Mouse (Mus musculus) forebrain, embryonic 14.5 days (tissue): ENCODE measurements around the gene Sdcbp2. TPM values are rescaled to one million over a fixed set of nuclear protein-coding genes. Genes with fewer than 3 reads are reported as not detected.
"Not testable (repeated sequence)": the region's sequence is repeated elsewhere in the genome, so short reads cannot be mapped to it uniquely, and the experiment has no call there.

Experiments used
- ATAC-seq: fragments of 200-750 bp; cut with Nextera tagmentation; 2 replicates; pipeline ENCODE4 v1.8.0; 2017; ENCODE audit warnings: mild to moderate bottlenecking, moderate library complexity
- DNase-seq: peaks from one replicate; pipeline ENCODE4 v3.0.0-alpha.2; 2015; ENCODE audit warnings: low spot score
- H3K27ac ChIP-seq: fragments of 300-500 bp; sonication (generic); 2 replicates; pipeline ENCODE4 v1.5.1; 2014; ENCODE audit warnings: low read depth, mild to moderate bottlenecking, control low read depth, low read length, moderate library complexity
- H3K27me3 ChIP-seq: fragments of 300-500 bp; sonication (generic); replicated peaks from 2 replicates; pipeline ENCODE4 v1.6.1; 2014; ENCODE audit warnings: low read length, control low read depth, mixed read lengths; ENCODE audit not compliant: control insufficient read depth, insufficient read depth
- H3K36me3 ChIP-seq: fragments of 300-500 bp; sonication (generic); 2 replicates; pipeline ENCODE4 v1.6.1; 2014; ENCODE audit warnings: low read length, control low read depth; ENCODE audit not compliant: control insufficient read depth, insufficient read depth
- H3K4me1 ChIP-seq: fragments of 300-500 bp; sonication (generic); 2 replicates; pipeline ENCODE4 v1.6.1; 2014; ENCODE audit warnings: antibody characterized with exemption, low read length, control low read depth; ENCODE audit not compliant: control insufficient read depth, insufficient read depth
- H3K4me2 ChIP-seq: fragments of 300-500 bp; sonication (generic); 2 replicates; pipeline ENCODE4 v1.6.1; 2014; ENCODE audit warnings: mild to moderate bottlenecking, control low read depth, low read length
- H3K4me3 ChIP-seq: fragments of 300-500 bp; sonication (generic); 2 replicates; pipeline ENCODE4 v1.5.1; 2014; ENCODE audit warnings: low read depth, low read length, control low read depth
- H3K9ac ChIP-seq: fragments of 300-500 bp; sonication (generic); 2 replicates; pipeline ENCODE4 v1.6.1; 2014; ENCODE audit warnings: mild to moderate bottlenecking, low read length, control low read depth, moderate library complexity
- H3K9me3 ChIP-seq: fragments of 300-500 bp; sonication (generic); replicated peaks from 2 replicates; pipeline ENCODE4 v1.6.1; 2016; ENCODE audit warnings: low read length, control low read depth, mixed read lengths; ENCODE audit not compliant: control insufficient read depth
- WGBS: fragments of 180-500 bp; shearing (Covaris S2); extraction: QIAGEN DNeasy Blood & Tissue Kit; methylation state at CpG from one replicate; pipeline ENCODE4 v1.1.7; 2014; 5-methylcytosine and 5-hydroxymethylcytosine counted together
- polyA plus RNA-seq: library from polyadenylated mRNA; unstranded; fragments of >200 nt; fragmentation: Nextera tagmentation; extraction: Ambion mirVana; gene quantifications from 2 replicates; pipeline ENCODE4 v1.2.1, GENCODE M21; 2014

Sdcbp2 gene
- polyA plus RNA-seq, 1 experiment from 2014 or later, result 1.3 TPM

DNA sequence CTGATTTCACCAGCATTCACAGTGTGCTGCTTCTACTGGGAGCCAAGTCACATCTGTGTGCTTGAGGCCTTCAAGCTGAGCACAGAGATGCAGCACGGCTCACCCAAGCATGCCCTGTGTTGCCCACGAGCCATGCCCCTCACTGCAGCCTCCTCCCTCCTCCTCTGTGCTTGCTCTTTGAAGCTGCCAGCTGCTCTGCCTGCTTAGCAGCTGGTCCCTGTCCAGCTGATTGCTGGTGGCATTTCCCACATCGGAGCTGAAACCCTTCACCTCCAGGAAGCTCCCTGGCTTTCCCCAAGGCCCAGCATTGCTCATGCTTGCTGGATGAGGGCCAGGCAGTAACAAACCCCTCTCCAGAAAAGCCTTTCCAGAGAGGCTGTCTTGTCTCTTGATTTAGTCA, 37.6 kb downstream of the Sdcbp2 start:
- Histone ChIP-seq H3K9me3 (no peaks in the 10 kb centered on the region), H3K4me3 (no peak overlapping the region), H3K36me3 (no peaks in the 10 kb centered on the region), H3K27me3 (no peaks in the 10 kb centered on the region), H3K4me1 (peaks cover 4% of the 10 kb centered on the region; the same call in 1 of the 2 replicates), H3K9ac (no peak overlapping the region), H3K4me2 (no peak overlapping the region), H3K27ac (no peak overlapping the region)
- DNase-seq, result peak; percentile 21
- 34% methylated on average over 3 of the region's 3 CpGs for WGBS
- ATAC-seq, result 0 out of 2 replicates have a peak, but pooled peaks have one; percentile 24

GRCm38 (mm10) chr2:151615779-151616178, 43.4 kb downstream of the Sdcbp2 start:
- H3K36me3 ChIP-seq, H3K4me2 ChIP-seq, DNase-seq, H3K4me1 ChIP-seq, H3K27ac ChIP-seq, H3K4me3 ChIP-seq, H3K9me3 ChIP-seq, ATAC-seq, H3K27me3 ChIP-seq, H3K9ac ChIP-seq: not testable (repeated sequence)
- WGBS, result 80% methylated on average over 6 of the region's 8 CpGs

DNA sequence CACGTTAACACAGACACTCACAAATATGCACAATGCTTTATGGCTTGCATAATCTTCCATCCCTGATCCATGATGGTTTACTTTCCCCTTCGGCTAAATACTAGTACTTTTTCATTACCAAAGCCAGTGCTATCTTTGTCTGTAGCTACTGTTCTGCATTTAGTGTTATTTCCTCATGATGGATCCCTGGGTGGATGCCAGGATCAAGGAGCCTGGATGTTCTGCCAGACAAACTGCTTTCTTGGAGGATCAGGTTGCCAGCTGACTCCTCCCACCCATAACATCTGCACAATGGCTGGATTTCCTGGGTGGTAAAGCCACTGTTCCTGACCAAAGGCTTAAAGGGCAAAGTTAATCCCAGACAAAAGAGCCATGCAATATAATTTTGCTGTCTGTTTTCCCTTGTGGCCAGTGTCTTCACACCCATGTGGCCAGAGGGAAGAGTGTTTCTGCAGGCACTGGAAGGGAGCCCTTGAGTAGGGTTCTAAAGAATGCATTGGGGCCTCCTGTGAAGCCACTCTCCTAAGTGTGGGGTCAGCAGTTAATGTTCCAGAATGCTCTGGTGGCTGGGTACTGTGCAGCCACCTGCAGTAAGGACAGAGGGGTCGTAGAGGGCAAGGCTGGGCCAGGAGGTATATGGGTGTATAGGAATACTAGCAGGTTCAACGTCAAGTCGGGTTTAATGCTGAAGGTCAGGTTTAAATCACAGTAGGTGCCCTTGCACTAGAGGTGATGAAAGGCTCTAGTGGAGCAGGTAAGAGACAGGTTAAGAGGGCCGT, 44.3 kb downstream of the Sdcbp2 start:
- H3K27ac ChIP-seq, result no peak overlapping the region
- no peak for ATAC-seq

GRCm38 (mm10) chr2:151623776-151624175, 51.4 kb downstream of the Sdcbp2 start:
- Histone ChIP-seq H3K4me2 (no peak overlapping the region), H3K4me3 (no peak overlapping the region), H3K36me3 (no peaks in the 10 kb centered on the region), H3K27ac (no peak overlapping the region), H3K9me3 (no peaks in the 10 kb centered on the region), H3K27me3 (no peaks in the 10 kb centered on the region), H3K9ac (no peak overlapping the region), H3K4me1 (no peaks in the 10 kb centered on the region)
- ATAC-seq, result no peak
- no peak for DNase-seq
- 90% methylated on average over 3 of the region's 3 CpGs for WGBS

More for the DNA sequence above, 44.3 kb downstream of the Sdcbp2 start:
- 74% methylated on average over 6 of the region's 6 CpGs for WGBS
- Histone ChIP-seq H3K36me3 (no peaks in the 10 kb centered on the region), H3K9me3 (no peaks in the 10 kb centered on the region), H3K27me3 (no peaks in the 10 kb centered on the region), H3K4me3 (no peak overlapping the region), H3K4me2 (no peak overlapping the region), H3K9ac (no peak overlapping the region), H3K4me1 (no peaks in the 10 kb centered on the region)
- no peak for DNase-seq

DNA sequence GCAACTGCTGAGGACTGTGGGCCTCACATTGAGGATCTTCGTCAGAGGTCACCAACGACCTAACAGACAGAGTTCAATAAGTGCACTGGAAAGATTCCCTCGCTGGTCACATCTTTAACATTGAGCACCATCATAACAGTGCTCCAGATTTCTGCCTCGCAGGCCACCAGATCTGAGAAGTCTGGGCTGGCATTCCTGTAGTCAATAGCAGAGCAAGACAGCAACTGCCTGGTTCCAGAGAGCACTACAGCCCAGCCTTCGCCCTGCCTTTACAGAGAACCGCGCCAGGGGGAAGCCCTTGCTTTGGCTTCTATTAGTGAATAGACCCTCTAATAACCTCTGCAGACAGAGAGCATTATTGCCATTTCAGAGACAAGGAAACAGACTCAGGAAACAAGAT, 53.9 kb downstream of the Sdcbp2 start:
- Histone ChIP-seq H3K36me3 (no peaks in the 10 kb centered on the region), H3K9me3 (no peaks in the 10 kb centered on the region), H3K27ac (no peak overlapping the region), H3K27me3 (no peaks in the 10 kb centered on the region), H3K4me2 (no peak overlapping the region), H3K9ac (no peak overlapping the region), H3K4me1 (peaks cover 2% of the 10 kb centered on the region), H3K4me3 (no peak overlapping the region)
- no peak for DNase-seq
- 90% methylated on average over 7 of the region's 7 CpGs for WGBS
- no peak for ATAC-seq

DNA sequence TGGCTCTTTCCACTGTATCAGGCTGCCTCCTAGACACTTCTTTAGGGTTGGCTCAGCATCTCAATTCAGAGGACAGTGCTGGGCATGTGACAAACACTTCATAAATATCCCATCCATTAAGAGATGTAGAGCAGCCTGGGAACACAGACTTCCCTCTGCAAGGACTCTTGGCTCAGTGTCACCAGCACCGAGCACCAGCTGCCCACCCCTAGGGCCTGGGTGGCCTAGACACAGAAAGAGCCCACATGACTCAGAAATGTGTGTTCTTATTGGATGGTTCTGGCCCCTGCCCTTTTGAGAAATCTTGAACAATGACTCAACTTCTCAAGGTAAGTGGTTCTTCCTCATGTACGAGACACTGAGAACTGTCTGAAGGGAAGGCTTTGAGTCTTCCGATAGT, 55.6 kb downstream of the Sdcbp2 start:
- Histone ChIP-seq H3K4me2 (no peak overlapping the region), H3K4me1 (peaks cover 5% of the 10 kb centered on the region), H3K9me3 (no peaks in the 10 kb centered on the region), H3K27me3 (no peaks in the 10 kb centered on the region), H3K36me3 (no peaks in the 10 kb centered on the region), H3K9ac (no peak overlapping the region), H3K27ac (no peak overlapping the region), H3K4me3 (no peak overlapping the region)
- ATAC-seq (no peak), DNase-seq (no peak)
- WGBS, result 91% methylated on average over 3 of the region's 3 CpGs

- Histone ChIP-seq H3K9me3 (no peaks in the 10 kb centered on the region), H3K27ac (no peak overlapping the region), H3K9ac (no peak overlapping the region), H3K27me3 (no peaks in the 10 kb centered on the region), H3K4me3 (no peak overlapping the region), H3K4me1 (peaks cover 5% of the 10 kb centered on the region), H3K36me3 (no peaks in the 10 kb centered on the region), H3K4me2 (no peak overlapping the region)
- DNase-seq, result no peak
- no peak for ATAC-seq
- 83% methylated on average over 7 of the region's 7 CpGs for WGBS
Measured at GRCm38 (mm10) chr2:151629310-151629709, 56.9 kb downstream of the Sdcbp2 start.

- ATAC-seq (no peak; the same call in none of the 2 replicates), DNase-seq (peak; percentile 6)
- 3% methylated on average over 22 of the region's 22 CpGs for WGBS
- Histone ChIP-seq H3K9ac (peak overlapping the region; percentile 85), H3K4me2 (peak overlapping the region; percentile 88), H3K4me1 (peaks cover 5% of the 10 kb centered on the region), H3K27ac (peak overlapping the region; percentile 71), H3K9me3 (no peaks in the 10 kb centered on the region), H3K4me3 (peak overlapping the region; percentile 73), H3K27me3 (no peaks in the 10 kb centered on the region), H3K36me3 (no peaks in the 10 kb centered on the region)
Measured at GRCm38 (mm10) chr2:151631406-151632158, 59.2 kb downstream of the Sdcbp2 start.
